Mouse (Mus musculus) c-Kit-positive CD71-positive TER-119-negative erythroid progenitor cells, embryonic 14.5 days (primary cell): Measurements from ENCODE around the gene Ski.
"Not testable (repeated sequence)": the region's sequence is repeated elsewhere in the genome, so short reads cannot be mapped to it uniquely, and the experiment has no call there.

Experiments used
- DNase-seq: peaks from one replicate; pipeline ENCODE4 v3.0.0-alpha.2; 2013; ENCODE audit warnings: low read depth

Gene Ski

DNA sequence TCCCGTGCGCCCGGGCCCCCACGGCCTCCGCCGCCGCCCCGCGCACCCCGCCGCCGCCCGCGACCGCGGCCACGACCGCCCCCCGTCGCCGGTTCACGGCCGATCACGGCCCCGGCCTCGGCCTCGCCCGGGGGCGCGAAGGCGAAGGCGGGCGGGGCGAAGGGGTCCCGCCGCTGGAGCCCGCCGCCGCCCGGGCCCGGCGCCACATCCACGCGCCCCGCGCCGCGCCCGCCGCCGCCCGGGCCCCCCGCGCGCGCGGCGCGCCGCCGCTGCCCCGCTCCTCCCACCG, at the start of gene Ski:
Gene Ski (minus strand): TSS at position 41 of the 289 bp plus-strand sequence.
- no peak for DNase-seq

GRCm38 (mm10) chr4:155268382-155268781, 46.0 kb upstream of the Ski start:
- DNase-seq, result no peak

DNA sequence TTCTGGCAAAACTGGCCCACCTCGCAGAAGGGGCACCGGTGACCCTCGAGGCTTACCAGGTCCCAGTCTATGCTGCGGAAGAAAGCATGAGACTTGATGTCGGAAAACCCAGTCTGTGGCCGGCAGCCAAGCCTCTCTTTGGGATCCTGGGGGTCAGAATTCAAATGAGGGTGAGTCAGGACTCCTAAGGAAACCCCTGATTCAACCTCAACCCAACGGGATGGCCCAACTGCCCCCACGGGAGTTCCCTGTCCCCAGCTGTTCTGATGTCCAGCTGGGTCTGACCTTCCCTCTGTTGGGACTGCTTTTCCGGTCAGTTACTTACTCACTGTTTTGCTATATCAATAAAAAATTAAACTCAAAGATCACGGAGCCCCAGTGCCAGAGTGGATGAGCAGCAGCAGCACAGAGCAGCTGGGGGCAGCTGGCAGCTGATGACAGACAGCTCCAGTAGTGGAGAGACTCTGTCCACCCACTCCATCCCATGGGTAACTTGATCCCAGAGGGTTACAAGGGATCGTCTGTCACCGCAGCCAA, 45.3 kb upstream of the Ski start:
- DNase-seq, result no peak

- DNase-seq, result no peak
Measured at GRCm38 (mm10) chr4:155267047-155267543, 44.7 kb upstream of the Ski start.

- DNase-seq, result no peak
Measured at GRCm38 (mm10) chr4:155264521-155265321, 42.3 kb upstream of the Ski start.

DNA sequence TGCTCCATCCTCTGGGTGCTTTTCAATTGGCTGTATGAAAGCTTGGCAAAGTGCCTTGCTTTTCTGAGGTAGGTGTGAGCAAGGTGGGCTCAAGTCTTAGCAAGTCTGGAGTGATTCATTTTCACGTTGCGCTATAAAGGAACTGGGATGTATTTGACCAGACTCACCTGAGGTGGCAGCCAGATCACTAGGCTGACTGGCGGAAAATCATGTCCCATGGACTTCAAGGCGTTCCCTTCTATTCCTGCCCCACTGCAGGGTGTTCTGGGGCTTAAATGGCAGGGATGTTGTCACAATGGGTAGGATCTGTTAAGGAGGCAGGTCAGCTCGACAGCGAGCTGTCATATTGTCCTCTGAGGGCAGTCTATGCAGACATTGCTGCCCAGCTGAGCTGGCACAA, 29.9 kb upstream of the Ski start:
- no peak for DNase-seq

DNA sequence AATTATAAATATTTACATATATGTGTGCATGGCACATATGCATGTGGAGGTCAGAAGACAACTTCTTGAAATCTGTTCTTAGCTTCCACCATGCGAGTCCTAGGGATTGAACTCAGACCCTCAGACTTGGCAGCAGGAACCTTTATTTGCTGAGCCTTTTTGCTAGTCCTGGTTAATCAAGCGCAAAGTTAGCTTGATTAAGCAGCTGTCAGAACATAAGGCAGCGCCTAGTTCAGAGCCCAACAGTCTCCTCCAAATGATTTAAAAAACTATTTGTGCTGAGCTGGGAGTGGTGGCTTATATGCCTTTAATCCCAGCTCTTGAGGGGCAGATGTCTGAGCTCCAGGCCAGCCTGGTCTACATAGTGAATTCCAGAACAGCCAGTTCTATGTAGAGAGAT, 28.8 kb upstream of the Ski start:
- no peak for DNase-seq

DNA sequence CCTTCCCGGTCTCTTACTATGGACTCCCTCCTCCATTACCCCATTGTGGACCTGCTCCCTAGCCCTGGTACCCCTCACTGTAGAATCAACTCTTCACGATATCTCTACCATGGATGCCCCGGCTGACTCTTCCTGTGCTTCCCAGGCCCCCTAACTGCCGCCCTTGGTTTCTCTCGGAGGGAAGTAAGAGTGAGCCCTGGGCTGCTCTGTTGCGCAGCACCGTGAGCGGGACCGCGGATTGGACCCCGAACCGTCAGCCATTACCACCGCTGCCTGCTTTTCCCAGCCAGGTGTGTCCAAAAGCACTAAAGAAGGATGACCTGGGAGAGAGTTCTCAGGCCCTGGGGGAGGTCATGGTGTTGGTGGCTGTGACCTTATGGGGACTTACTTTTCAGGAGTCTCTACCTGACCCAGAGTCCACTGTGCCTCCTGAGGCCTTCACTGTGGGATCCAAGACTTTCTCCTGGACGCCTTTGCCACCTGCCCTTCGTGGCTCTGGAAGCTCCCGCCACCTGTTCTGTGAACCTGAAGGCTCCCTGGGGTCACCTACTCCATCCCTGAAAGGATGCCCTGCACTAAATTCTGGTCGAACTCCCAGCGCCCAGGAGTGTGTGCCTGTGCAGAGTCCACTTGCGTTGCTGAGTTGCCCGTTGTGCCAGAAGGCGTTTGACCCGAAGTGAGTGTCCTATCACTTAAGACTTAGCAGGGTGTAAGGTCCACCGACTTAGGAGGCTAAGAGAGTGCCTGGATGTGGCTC, 28.1 kb upstream of the Ski start:
- DNase-seq, result no peak

DNA sequence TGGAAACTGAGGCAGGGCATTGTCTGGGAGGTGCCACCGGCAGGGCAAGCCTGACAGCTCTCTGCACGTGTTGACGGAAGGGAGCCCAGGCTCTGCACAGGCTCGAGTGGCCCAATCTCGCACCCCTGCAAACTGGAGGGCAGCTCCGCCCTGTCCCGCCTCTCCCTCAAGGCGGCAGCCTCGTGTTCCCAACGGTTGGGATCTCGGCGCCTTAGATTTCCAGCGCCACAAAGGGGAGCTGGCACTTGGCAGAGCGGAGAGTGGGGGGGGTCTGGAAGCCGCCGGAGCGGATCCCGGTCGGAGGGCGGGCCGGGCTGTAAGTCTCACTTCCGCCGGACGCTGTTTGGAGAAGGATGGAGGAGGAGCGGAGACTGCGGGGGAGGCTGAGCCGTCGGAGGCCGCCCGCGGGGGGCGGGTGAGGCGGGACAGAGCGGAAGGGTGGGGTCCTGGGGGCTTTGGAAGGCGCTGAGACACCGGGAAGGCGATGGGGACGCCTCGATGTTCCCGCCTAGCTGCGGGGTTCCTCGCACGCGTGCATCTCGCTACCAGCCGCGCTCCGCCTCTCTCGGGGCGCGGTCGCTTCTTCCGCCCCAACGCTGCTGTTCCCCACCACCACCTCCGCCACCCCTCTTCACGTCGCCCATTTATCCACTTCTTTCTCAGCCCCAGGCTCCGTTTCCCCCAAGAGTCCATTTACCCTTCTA, 27.4 kb upstream of the Ski start, which contains the start of gene Faap20:
Gene Faap20 (plus strand): TSS at position 155 of the 704 bp plus-strand sequence.
- DNase-seq, result peak; percentile 63

- DNase-seq, result peak; percentile 89
Measured at GRCm38 (mm10) chr4:155249257-155249647, 26.9 kb upstream of the Ski start.

GRCm38 (mm10) chr4:155248054-155248453, 25.7 kb upstream of the Ski start:
- DNase-seq, result not testable (repeated sequence)

GRCm38 (mm10) chr4:155246691-155247105, 24.3 kb upstream of the Ski start:
- no peak for DNase-seq

DNA sequence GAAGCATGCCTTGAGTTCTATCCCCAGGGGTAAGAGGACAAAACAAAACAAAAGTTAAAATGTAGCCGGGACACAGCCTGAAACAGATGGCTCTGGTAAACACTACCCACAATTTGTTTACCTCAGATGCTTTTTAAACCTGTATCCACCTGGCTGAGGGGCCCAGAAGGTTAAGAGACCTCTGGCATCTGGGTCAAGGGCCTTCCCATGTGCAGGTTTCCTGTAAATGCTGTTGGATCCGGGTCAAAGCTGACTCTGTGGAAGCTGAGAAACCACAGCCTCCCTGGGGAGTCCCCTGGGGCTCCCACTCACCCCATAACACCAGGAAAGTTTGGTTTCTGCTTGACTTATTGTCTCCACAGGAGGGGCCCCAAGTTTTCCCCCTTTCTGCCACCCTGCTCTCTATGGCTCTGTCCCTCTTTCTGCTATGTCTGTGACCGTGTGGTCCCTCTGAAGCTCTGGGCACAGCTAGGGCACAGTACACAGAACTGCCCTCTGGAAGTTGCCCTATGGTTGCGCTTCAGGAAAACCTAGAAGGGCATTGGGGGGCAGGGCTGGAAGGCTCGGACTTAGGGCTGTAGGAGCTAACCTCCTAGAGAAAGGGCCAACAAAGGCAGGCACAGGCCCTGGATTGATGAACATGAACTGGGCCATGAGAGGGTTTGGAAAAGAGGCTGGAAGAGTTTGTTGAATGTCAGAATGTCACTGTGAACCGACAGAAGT, 23.5 kb upstream of the Ski start:
- no peak for DNase-seq

GRCm38 (mm10) chr4:155243233-155243632, 20.8 kb upstream of the Ski start:
- DNase-seq, result no peak

DNA sequence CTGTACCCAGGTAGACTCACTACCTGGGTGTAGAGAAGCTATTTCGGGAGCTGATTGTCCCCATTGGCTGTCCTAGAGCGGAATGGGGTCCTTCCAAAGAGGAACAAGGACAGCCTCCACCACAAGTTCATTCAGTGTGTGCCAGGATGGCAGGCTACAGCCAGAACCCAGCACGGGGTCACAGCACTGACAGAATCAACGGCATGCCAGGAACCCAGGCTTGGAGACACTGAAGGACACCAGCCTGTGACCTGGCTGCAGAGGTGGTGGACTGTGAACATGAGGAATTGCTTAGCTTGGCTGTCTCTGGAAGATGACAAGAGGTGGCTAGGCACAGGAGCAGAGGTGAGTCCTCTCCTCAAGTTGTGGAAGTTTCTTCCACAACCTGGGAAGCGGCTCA, 19.9 kb upstream of the Ski start:
- no peak for DNase-seq

GRCm38 (mm10) chr4:155241789-155242188, 19.4 kb upstream of the Ski start:
- no peak for DNase-seq

DNA sequence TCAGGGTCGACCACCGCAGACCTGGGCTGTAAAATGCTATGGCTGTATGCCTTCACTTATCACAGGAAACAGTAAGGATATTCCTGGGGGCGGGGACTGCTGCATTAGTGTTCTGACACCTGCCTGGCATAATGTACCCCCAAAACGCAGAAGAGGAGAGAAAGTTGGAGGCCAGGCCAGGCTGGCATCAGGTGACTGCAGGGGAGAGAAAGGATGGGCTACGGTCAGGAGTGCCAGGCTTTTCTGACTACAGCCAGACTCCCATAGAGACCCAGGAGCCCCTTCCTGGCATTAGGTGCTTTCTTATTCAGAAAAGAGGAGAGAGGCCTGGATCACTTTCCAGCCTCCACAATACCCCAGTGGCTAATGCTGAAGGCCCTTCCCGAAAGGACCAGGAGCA, 17.1 kb upstream of the Ski start:
- DNase-seq, result no peak

GRCm38 (mm10) chr4:155238276-155238675, 15.9 kb upstream of the Ski start:
- DNase-seq, result no peak

DNA sequence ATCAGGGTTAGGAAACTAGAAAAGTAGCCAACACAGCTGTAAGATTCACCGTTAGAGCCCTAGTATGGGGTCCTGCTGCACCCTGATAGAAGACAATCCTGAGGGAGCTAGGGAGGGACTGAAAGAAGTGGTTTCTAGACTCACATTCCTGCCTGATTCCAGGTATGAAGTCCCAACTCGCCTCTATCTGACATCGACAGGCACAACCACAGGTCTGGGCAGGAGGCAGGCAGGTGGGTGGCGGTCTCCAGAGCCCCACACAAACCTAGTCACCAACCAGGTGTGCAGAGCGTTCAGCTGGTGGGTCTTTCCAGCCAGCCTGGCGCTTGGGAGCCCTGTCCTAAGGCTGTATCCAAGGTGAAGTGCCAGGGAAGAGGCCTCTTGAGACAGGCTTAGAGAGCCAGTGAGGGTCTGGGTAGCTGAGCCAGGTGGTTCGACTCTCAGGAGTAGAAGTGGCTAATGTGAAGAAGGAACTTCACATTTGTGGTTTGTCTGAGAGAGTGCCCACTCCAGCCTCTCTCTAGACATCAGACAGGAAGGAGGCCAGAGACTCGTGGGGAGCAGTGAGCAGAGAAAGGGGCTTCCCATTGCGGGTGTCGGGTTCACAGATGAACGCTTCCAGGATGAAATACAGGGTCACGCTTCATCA, 14.5 kb upstream of the Ski start:
- DNase-seq, result no peak

DNA sequence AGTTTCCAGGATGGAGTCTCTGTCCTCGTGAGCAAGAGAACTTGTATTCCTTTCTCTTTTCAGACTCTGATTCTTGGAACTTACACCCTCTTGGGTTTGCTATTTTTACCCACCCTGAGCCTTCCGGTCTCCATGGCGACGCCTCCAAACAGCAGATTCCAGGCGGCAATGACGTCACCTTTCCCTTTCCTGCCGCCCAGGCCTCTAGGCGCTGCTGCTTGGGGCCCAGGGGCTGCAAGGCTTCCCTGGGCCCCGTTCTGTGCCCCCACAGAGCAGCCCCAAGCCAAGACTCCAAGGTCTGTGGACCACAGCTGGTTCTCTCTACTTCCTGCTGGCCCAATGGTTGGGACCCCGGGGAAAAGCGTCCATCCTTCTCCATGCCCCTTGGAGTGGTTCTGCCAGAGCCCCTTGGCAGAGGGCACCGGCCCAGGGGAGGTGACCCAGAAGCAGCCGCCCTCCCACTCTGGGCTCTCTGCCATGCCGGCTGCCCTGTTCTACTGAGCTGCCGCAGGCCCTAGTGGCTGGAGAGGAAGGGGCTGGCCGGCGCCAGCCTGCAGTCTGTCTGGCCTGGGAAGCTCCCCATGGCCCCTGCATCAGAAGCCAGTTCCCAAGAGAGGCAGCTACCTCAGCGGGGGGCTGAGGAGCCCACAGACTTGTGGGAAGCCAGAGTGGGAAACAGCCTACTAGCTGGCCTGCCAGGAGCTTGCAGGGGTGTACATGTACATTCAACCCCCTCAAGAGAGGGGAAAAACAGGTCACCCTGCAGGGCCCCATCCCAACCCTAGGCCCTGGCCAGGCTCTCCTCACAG, 13.1 kb upstream of the Ski start:
- DNase-seq, result no peak
